Mouse (Mus musculus): Measurements from ENCODE around the gene Megf11. TPM values are rescaled to one million over a fixed set of nuclear protein-coding genes. Genes with fewer than 3 reads are reported as not detected.

Gene Megf11
- total RNA-seq, 4 experiments from 2014 or later = 0.29 to 2.1 (median 1.2) TPM

- no peak for DNase-seq
Observed at GRCm38 (mm10) chr9:64523264-64524045, 138.0 kb downstream of the Megf11 start.

DNA sequence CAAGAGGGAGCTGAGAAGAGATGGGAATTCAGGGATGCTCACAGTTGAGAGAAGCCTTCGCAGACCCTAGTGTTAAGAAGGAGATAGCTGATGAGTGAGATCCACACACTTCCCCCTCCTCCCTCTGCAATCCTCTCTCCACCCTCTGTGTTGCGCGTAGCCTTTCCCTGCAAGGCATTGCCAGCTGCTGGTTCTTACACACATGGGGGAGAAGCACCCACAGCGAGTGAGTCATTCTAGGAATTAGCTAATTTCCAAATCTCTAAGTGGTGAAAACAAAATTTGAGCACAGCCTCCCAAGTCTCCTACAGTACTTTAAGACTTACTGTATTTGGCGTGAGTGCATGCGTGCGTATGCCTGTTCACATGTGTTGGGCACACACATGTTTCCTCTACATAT, 142.6 kb downstream of the Megf11 start:
- no peak for DNase-seq

GRCm38 (mm10) chr9:64528595-64528994, 143.2 kb downstream of the Megf11 start:
- peak; percentile 18 for DNase-seq

GRCm38 (mm10) chr9:64531935-64532334, 146.5 kb downstream of the Megf11 start:
- DNase-seq = no peak

- DNase-seq = no peak
Observed at GRCm38 (mm10) chr9:64532711-64533242, 147.4 kb downstream of the Megf11 start.

DNA sequence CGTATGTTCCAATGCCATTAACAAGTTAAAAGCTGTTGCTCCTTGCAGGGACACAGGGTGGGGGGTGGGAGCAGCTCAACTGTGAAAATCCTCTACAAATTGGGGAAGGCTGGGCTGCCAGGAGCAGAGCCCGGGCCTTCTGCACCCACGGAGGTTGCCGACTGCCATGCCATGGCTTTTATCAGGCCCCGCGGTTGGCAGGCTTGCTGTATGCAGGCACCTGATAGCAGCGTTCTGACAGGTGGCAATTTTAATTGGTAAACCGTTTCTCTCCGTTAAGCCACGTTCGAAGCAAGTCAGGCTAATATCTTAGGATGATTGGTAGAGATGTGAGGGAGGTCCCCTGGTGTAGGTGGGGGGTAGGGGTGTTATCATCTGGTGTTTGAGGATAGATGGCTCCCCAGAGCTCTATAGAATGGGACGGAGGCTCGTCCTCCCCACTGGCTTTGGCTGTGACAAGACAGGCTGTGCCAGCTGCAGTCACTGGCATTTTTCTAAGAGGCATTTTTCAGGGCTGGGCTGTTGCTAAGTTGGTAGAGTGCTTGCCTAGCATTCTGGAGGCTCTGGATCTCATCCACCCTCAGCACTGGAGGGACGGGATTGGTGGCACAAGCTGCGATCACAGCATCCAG, 148.2 kb downstream of the Megf11 start:
- DNase-seq = no peak

DNA sequence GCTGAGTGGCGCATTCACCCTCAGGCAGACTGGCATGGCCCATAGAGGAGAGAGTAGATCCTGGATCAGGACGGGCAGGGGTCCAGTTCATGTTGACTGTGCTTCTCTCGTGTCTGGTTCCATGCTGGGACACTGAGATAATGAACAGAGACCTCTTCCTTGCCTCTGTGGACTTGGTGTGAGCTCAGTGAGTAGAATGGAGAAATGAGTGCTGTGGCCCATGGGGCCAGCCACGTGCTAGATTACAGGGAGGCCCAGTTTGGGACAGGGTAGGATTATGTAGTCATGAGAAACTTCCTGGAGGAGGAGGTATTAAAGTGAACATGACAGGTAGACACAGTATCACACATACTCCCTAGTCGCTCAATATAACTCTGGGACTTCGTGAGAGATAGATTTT, 148.9 kb downstream of the Megf11 start:
- no peak for DNase-seq

GRCm38 (mm10) chr9:64534856-64535539, 149.6 kb downstream of the Megf11 start:
- no peak for DNase-seq

DNA sequence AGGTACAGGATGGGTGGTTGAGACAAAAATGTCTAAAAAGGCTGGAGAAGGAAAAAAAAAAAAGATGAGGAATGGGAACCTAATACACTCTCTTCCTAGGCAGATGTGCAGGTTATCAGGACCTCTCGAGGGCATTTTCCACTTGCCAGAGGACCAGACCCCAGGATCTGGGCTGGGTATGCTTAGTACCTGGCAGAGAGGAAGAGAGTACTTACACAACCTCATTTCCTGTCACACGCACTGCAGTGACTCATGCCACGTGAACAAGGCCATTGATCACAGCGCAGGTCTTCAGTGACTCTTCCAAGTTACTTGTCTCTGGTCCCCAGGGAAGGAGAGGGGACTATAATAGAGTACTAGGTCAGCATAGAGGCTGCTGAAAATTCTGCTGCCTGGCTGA, 152.4 kb downstream of the Megf11 start:
- peak; percentile 50 for DNase-seq

DNA sequence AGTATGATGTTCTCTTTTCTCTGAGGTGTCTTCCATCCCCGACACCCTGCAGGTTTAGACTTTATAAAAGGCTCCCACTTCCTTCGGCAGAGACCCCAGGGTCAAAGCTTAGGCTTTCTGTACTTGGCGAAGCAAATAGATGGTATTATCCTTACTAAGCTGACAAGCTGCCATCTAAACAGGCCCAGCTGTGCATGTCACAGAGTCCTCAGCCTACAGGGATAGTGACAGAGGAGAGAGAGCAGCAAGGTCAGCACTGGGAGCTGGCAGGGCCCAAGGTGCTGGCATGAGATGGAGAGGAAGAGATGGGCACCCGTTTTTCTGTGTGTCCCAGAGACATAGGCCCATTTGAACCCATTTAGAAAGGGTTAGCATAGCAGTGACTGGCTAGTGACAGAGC, 156.8 kb downstream of the Megf11 start:
- no peak for DNase-seq

GRCm38 (mm10) chr9:64543125-64543524, 157.7 kb downstream of the Megf11 start:
- no peak for DNase-seq

DNA sequence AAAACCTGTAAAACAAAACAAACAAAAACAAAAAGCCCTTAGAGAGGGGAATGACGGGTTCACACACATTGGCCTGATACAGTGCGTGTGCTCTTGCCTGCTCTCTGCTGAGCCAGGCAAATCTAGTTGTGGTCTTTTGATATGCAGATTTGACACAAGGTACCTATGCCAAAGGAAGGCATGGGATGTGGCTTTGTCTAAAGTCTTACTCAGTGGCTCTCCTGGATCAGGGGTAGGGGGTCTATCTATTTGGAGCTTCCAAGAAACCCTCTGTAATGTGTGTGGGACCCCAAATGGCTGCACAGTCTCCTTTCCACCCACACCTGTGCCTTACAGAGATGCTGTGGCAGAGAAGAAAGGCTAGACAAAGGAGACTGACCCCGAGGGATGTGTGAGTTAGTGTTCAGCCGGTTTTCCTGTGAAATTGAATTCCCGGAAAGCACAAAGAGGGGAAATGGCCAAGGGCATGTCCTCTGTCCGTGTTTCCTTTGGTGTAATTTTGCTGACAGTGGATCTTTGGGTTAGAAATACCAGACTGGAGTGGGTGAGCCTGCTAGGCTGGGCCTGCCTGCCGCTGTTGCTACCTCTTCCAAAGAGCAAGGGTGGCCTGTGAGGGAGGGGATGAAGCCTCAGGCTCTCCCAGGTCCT, 161.0 kb downstream of the Megf11 start:
- no peak for DNase-seq

DNA sequence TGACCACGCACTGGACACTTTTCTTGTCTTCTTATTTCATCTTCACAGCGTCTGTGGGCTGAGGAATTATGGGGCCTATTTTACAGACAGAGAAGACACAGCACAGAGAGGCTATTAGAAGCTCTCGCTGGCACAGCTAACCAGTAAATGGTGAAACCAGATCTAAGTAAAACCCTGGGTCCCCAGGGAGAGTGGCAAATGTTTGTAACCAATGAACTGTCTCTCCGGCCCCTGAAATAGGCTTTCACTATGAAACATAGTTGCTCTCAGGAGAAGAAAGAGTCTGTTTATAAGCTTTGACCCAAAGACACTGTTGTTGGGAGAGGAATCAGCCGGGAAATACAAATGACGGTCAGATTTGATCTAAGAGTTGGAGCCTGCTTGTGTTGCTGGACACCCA, 162.9 kb downstream of the Megf11 start:
- no peak for DNase-seq

- DNase-seq = no peak
Observed at GRCm38 (mm10) chr9:64551307-64551706, 165.9 kb downstream of the Megf11 start.

DNA sequence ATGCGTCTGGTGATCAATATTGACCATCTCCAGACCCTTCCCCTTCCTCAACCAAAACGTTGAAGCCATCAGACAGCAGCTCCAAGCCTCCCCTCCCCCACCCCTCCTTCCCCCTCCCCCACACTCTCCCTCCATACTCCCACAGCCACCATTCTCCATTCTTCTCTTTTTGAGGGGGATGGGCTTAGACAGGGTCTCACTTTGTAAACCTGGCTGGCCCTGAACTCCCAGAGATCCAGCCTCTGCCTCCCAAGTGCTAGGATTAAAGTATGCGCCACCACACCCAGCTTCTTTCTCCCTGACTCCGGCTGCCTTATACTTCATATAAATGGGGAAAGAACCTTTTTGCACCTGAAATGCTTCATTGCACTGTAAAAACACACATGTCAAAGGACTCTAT, 166.6 kb downstream of the Megf11 start:
- DNase-seq = no peak

DNA sequence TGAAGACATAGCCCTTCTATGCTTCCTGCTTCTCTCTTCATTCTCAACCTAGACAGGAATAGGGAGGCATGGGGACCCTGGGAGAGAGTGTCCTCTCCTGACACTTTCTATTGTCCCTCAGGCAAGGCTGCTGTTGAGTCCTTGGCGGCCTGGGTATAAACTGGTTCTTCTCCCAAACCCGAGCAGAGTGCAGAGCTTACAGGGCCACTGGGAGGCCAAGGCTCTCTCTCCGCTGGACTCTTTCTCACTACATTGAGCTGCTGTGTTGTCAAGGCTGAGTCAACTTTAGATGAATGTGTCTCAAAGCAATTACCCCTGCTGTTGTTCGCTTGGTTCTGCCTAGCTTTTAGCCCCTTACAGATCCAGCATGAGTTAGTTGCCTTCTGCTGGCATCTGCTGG, 168.0 kb downstream of the Megf11 start:
- peak; percentile 55 for DNase-seq

DNA sequence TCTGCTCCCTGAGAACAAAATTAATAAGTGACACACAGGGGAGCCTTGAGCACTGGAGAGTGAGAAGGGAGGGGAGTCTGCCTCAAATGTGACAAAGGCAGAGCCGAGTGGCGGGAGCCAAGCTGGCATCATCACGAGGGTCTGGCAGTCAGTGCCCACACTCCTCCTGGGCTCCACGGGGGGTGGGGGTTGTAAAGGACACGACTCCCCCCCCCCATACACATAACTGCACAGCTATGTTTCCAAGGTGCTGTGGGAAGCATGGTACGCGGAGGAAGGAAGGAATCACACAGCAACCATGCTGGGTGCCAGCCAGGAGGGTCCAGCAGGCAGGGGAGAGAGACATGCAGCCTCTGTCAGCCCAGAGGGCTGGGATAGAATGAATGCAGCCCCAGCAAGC, 170.2 kb downstream of the Megf11 start:
- no peak for DNase-seq

DNA sequence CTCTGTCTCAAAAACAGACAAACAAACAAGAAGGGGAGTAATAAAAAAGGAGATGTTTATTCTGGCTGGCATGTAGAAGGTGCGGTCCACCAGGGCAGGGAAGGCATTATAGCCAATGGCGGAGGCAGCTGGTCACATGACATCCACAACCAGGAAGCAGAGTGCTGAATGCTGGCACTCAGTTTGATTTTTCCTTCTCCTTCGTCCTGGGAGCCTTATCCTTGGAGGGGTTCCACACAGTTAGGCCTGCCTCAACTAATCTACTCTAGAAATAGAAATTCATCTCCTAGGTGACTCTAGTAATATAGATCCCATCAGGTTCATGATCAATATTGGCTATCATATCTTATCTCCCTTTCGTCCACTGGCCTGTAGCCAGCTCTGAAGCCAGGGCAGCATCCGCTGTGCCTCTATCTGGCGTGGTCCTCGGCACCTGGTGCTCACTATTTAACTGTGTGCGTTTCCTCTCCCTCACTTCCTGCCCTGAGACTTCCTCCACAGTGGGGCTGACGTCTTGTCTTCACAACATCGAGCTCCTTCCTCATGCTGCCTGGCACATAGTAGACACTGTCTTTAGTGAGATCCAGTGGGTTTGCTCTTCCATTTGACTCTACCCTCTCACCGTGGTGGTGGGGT, 171.8 kb downstream of the Megf11 start:
- no peak for DNase-seq

DNA sequence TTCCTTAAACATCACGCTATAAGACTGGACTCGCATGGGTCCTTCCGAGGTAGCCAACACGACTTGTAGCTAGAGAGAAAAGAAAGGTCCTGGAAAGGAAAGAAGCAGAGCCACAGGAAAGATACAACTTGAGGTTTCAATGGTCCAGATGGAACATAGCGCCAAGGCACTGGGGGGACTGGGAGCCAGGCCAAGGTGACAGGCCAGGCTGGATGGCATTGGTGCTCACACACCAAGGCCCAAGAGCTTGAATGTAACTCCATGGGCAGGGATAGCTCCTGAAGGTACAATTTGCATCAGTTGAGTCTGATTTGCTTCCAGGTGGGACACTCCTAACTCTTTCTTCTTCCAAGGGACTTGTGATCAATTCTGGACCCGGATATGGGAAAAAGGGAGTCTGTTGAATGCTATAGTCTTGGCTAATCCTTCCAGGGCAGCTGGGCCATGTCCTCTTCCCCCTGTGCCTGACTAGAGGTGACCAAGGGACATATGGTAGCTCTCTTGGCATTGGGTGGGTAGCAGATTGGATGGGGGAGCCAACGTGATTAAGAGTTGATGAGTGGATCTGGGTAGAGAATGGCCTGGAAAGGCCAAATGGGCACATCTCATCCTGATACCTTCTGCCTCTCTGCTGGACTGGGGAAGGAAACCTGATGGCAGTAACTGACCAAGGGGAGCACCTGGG, 172.6 kb downstream of the Megf11 start:
- no peak for DNase-seq

GRCm38 (mm10) chr9:64564315-64564767, 178.9 kb downstream of the Megf11 start:
- DNase-seq = no peak

- DNase-seq = no peak
Observed at GRCm38 (mm10) chr9:64565915-64566314, 180.5 kb downstream of the Megf11 start.

GRCm38 (mm10) chr9:64566376-64566775, 180.9 kb downstream of the Megf11 start:
- no peak for DNase-seq
